Mouse (Mus musculus) T-cell, adult 66 days (primary cell): ENCODE data around the gene Tcte3. TPM values are rescaled to one million over a fixed set of nuclear protein-coding genes. Genes with fewer than 3 reads are reported as not detected.

ENCODE experiments used
- total RNA-seq, 2 experiments: library from RNA; stranded (reverse); gene quantifications; 3 replicates in 1 of 2; 4 replicates in 1 of 2; pipeline ENCODE4 v1.2.4; 2023

The Tcte3 gene
- not detected for total RNA-seq

DNA sequence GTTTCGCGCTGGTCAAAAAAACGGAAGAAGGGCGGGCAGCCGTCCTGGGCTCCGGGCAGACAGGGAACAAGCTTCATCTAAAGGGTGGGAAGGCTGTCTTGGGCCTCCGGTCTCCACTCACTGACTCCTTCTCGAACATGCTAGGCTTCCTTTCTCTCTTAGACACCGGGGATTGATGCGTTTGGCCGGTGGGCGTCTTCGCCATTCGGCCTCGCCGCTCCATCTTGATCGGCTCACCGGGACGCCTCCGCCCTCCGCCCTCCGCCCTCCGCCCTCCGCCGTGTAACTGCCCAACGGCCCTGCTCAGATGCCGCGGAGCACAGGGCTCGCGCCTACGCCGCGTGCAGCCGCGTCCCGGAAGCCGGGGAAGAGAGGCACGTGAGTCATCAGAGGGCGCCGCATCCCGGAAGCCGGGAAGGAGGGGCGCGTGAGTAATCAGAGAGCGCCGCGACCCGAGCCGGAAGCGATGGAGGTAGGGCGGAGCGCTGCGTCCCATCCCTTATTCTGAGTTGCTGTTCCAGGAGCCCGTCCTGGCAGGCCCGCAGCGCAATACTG lies at the start of gene Tcte3, which contains the start of the genes Ermard and Gm3448:
Tcte3 (minus strand) TSS at position 314 of the 555 bp plus-strand sequence.
Ermard (plus strand) TSS at position 34 of the 555 bp plus-strand sequence.
Gm3448 (minus strand) TSS at position 363 of the 555 bp plus-strand sequence.

DNA sequence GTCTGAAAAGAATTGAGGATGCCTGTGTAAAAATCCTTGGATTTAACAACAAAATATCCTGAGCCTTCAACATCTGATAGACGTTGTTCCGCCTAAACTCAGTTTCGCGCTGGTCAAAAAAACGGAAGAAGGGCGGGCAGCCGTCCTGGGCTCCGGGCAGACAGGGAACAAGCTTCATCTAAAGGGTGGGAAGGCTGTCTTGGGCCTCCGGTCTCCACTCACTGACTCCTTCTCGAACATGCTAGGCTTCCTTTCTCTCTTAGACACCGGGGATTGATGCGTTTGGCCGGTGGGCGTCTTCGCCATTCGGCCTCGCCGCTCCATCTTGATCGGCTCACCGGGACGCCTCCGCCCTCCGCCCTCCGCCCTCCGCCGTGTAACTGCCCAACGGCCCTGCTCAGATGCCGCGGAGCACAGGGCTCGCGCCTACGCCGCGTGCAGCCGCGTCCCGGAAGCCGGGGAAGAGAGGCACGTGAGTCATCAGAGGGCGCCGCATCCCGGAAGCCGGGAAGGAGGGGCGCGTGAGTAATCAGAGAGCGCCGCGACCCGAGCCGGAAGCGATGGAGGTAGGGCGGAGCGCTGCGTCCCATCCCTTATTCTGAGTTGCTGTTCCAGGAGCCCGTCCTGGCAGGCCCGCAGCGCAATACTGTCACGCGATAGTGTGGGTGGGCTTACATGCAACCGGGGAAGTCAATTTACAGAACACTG lies 31.4 kb downstream of the Tcte3 start, which contains the start of gene Gm3435:
Gm3435 (plus strand) TSS at position 471 of the 708 bp plus-strand sequence.

DNA sequence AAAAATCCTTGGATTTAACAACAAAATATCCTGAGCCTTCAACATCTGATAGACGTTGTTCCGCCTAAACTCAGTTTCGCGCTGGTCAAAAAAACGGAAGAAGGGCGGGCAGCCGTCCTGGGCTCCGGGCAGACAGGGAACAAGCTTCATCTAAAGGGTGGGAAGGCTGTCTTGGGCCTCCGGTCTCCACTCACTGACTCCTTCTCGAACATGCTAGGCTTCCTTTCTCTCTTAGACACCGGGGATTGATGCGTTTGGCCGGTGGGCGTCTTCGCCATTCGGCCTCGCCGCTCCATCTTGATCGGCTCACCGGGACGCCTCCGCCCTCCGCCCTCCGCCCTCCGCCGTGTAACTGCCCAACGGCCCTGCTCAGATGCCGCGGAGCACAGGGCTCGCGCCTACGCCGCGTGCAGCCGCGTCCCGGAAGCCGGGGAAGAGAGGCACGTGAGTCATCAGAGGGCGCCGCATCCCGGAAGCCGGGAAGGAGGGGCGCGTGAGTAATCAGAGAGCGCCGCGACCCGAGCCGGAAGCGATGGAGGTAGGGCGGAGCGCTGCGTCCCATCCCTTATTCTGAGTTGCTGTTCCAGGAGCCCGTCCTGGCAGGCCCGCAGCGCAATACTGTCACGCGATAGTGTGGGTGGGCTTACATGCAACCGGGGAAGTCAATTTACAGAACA lies 62.8 kb downstream of the Tcte3 start, which contains the start of the genes 9030025P20Rik and Gm3417:
9030025P20Rik (plus strand) TSS at position 107 of the 677 bp plus-strand sequence.
Gm3417 (minus strand) TSS at position 429 of the 677 bp plus-strand sequence.

Other genes starting within 250 kb of the Tcte3 start
- gene Wdr27, start 98.3 kb downstream of the Tcte3 start, total RNA-seq: not detected
- 10 to 100 TPM; 16.6 to 23.0 TPM for gene 1600012H06Rik, start 98.3 kb downstream of the Tcte3 start, total RNA-seq
- gene Phf10, start 80.2 kb downstream of the Tcte3 start, total RNA-seq: 10 to 100 TPM; 38.6 to 50.0 TPM
- gene 9030025P20Rik, start 63.0 kb downstream of the Tcte3 start, total RNA-seq: 10 to 100 TPM; 23.6 to 26.1 TPM
- gene Gm3417, start 62.7 kb downstream of the Tcte3 start, total RNA-seq: not detected
- gene Gm3435, start 31.3 kb downstream of the Tcte3 start, total RNA-seq: 1 to 10 TPM; 7.3 to 7.7 TPM
- 100 to 1,000 TPM; 118 to 130 TPM for gene Ermard, start 280 bp downstream of the Tcte3 start, total RNA-seq
- 1 to 10 TPM; 8.2 to 9.2 TPM for gene Gm3448, start within 50 bp of the Tcte3 start, total RNA-seq